Mouse (Mus musculus): Measurements from ENCODE around the gene Jam2.

Jam2 gene

GRCm38 (mm10) chr16:84774003-84774703 lies at the start of gene Jam2:
Jam2 (plus strand) TSS chr16:84774123.
- peak; percentile 23 to 30 for DNase-seq

GRCm38 (mm10) chr16:84734806-84735165 lies 39.1 kb upstream of the Jam2 start:
- DNase-seq, result no peak

- DNase-seq, result peak; percentile 98 to 100
Observed at GRCm38 (mm10) chr16:84735166-84736105, 38.5 kb upstream of the Jam2 start, which contains the start of gene Mrpl39. Mrpl39 (minus strand) TSS chr16:84735742.

- no peak for DNase-seq
Observed at GRCm38 (mm10) chr16:84737358-84737757, 36.6 kb upstream of the Jam2 start.

- DNase-seq, result no peak
Observed at GRCm38 (mm10) chr16:84744703-84745490, 29.0 kb upstream of the Jam2 start.

- no peak for DNase-seq
Observed at GRCm38 (mm10) chr16:84745721-84746306, 28.1 kb upstream of the Jam2 start.

GRCm38 (mm10) chr16:84767956-84768355 lies 6.0 kb upstream of the Jam2 start:
- DNase-seq, result no peak

GRCm38 (mm10) chr16:84769182-84769581 lies 4.7 kb upstream of the Jam2 start:
- no peak for DNase-seq

GRCm38 (mm10) chr16:84769619-84770464 lies 4.1 kb upstream of the Jam2 start:
- no peak for DNase-seq

GRCm38 (mm10) chr16:84770891-84771290 lies 3.0 kb upstream of the Jam2 start:
- DNase-seq, result no peak

- DNase-seq, result no peak
Observed at GRCm38 (mm10) chr16:84771461-84771860, 2.5 kb upstream of the Jam2 start.

- no peak for DNase-seq
Observed at GRCm38 (mm10) chr16:84772496-84773267, 1.2 kb upstream of the Jam2 start.

- no peak for DNase-seq
Observed at GRCm38 (mm10) chr16:84773268-84773861, 558 bp upstream of the Jam2 start.

GRCm38 (mm10) chr16:84774761-84775231 lies 873 bp downstream of the Jam2 start:
- DNase-seq, result peak; percentile 12 to 16

- DNase-seq, result no peak
Observed at GRCm38 (mm10) chr16:84775356-84775755, 1.4 kb downstream of the Jam2 start.

- DNase-seq, result no peak
Observed at GRCm38 (mm10) chr16:84776089-84776784, 2.3 kb downstream of the Jam2 start.

- DNase-seq, result no peak
Observed at GRCm38 (mm10) chr16:84778431-84778830, 4.5 kb downstream of the Jam2 start.

GRCm38 (mm10) chr16:84778861-84779630 lies 5.1 kb downstream of the Jam2 start:
- DNase-seq, result no peak

- no peak for DNase-seq
Observed at GRCm38 (mm10) chr16:84779718-84780117, 5.8 kb downstream of the Jam2 start.
